In the genomic region with DNA sequence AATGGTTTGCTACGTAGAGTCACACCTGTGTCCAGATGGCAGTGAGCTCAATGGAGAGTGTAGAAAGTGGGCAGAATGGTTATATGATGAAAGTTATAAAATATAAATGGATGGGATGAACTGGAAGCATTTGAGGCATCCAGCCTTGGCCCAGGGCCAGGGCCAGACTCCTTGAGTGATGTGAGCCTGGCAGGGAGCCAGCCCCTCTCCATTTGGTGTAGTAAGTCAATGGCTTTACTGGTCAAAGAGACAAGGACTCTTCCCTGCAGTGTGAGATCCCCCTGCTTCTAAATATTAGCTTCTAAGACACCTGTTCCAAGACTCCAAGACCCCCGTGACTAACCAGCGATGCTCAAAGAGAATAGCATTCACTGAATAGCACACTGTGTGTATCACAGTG, we compare ENCODE assay signal across 13 mouse cellular contexts. TPM values are rescaled to one million over a fixed set of nuclear protein-coding genes. Genes with fewer than 3 reads are reported as not detected.
DNase-seq lines count a peak whose midpoint lies in the region; TF ChIP-seq lines count a peak whose summit lies in the region.
"Had no signal": no experiment of that assay in that cellular context is flagged by ENCODE, and none has a peak within 500 bp of the region (broad histone marks: within the 10 kb centered on the region; RNA-seq: fewer than 3 reads in every experiment).

No protein-coding gene starts in this region.

- TF ChIP-seq CTCF in gastrocnemius, adult 2 months (IDR thresholded peaks at IDR 0.05): no peak

- DNase-seq in gastrocnemius, adult 2 months: peak; percentile 58
- no peak for DNase-seq in gastrocnemius, postnatal 4 days (ENCODE audit: low spot score in 2 of 2)
- peak; percentile 53 for DNase-seq in ovary, postnatal 36 days (ENCODE audit: low spot score)
- DNase-seq in ovary, postnatal 14 days (ENCODE audit: low spot score): no peak
- peak; percentile 28 to 61 for DNase-seq in cerebellum, adult 18-20 months
- peak; percentile 79 for DNase-seq in lung, postnatal 10 days
- DNase-seq in heart, postnatal 36 days: no peak
- no peak for DNase-seq in thymus, postnatal 0 days (ENCODE audit: low spot score)
- DNase-seq: spleen, adult 18-20 months had no signal

- intact Hi-C loops in gastrocnemius, adult 2 months (cut with DNase I): loop anchor here (5.0 kb wide), 1 partner anchor 82 kb away; a partner anchor contains a TSS
- intact Hi-C loops in heart, postnatal 36 days (cut with DNase I): no loop called here

- H3K4me3 ChIP-seq in gastrocnemius, adult 2 months: no peak overlapping the region
- H3K4me3 ChIP-seq: embryonic facial prominence, embryonic 15.5 days had no signal

- peak overlapping the region; percentile 38; the same call in 1 of the 2 replicates for H3K27ac ChIP-seq in gastrocnemius, adult 2 months
- H3K27ac ChIP-seq: embryonic facial prominence, embryonic 15.5 days had no signal

RNA-seq across cellular contexts. Expression of a gene that starts 33.0 kb away (rescaled TPM):
- total RNA-seq in gastrocnemius, adult 2 months (2021): not detected
- not detected for total RNA-seq in gastrocnemius, postnatal 4 days (2021)
- total RNA-seq in heart, postnatal 36 days (2021): not detected
- polyA plus RNA-seq in thymus, postnatal 0 days (2015; fragmentation: Nextera tagmentation; extraction: Ambion mirVana): 0.12 and 0.13 TPM in 2 replicates
- total RNA-seq: adrenal gland, postnatal 4 days had no signal
- polyA plus RNA-seq: CD4-positive, CD25-positive, alpha-beta regulatory T cell, adult 4 months; embryonic facial prominence, embryonic 15.5 days; liver, embryonic 11.5 days had no signal

RNA-seq across cellular contexts. Expression of a gene that starts 51.6 kb away (rescaled TPM):
- total RNA-seq in gastrocnemius, adult 2 months (2021): 10 to 100 TPM; 74.7 to 87.2 TPM
- 10 to 100 TPM; 49.2 to 51.0 TPM for total RNA-seq in gastrocnemius, postnatal 4 days (2021)
- total RNA-seq in heart, postnatal 36 days (2021): 10 to 100 TPM; 50.5 to 51.2 TPM
- 14.4 and 14.9 TPM in 2 replicates for polyA plus RNA-seq in thymus, postnatal 0 days (2015; fragmentation: Nextera tagmentation; extraction: Ambion mirVana)

Comparison
In these comparisons a context has a peak if more than half of its experiments do, and no peak if none do; other contexts are left out.
1. DNase-seq: peak in gastrocnemius, adult 2 months (single experiment), ovary, postnatal 36 days (single experiment), cerebellum, adult 18-20 months (2 of 2) and lung, postnatal 10 days (single experiment); none in gastrocnemius, postnatal 4 days (0 of 2), ovary, postnatal 14 days (single experiment), heart, postnatal 36 days (0 of 2) and thymus, postnatal 0 days (single experiment).